ENCODE assay signal across 23 mouse cellular contexts in genomic region chr13:43847186-43847585, GRCm38 (mm10).
"Had no signal": no experiment of that assay in that cellular context is flagged by ENCODE, and none has a peak within 500 bp of the region (broad histone marks: within the 10 kb centered on the region; RNA-seq: fewer than 3 reads in every experiment).

No protein-coding gene starts in this region.

- H3K4me3 ChIP-seq: hindbrain, embryonic 10.5 days; hindbrain, embryonic 12.5 days; intestine, embryonic 15.5 days; kidney, embryonic 15.5 days; limb, embryonic 13.5 days; limb, embryonic 15.5 days; liver, embryonic 12.5 days had no signal

- ATAC-seq: forebrain, embryonic 16.5 days; inflammation-experienced regulatory T-cells, adult 6 months; intestine, embryonic 15.5 days; liver, embryonic 12.5 days had no signal

- DNase-seq: gastrocnemius, postnatal 14 days; heart, postnatal 36 days; kidney, adult 11 months; kidney, adult 2 months; kidney, adult 9 months; kidney, postnatal 14 days; kidney, postnatal 36 days; layer of hippocampus, adult 9-11 months; layer of hippocampus, postnatal 36 days; left cerebral cortex, postnatal 4 days had no signal

- H3K4me2 ChIP-seq: heart, embryonic 11.5 days; hindbrain, embryonic 12.5 days; hindbrain, embryonic 14.5 days; intestine, embryonic 15.5 days; kidney, embryonic 15.5 days; limb, embryonic 13.5 days; limb, embryonic 15.5 days; liver, embryonic 12.5 days had no signal

- H3K9me3 ChIP-seq: hindbrain, embryonic 10.5 days; hindbrain, embryonic 12.5 days; intestine, embryonic 15.5 days; kidney, embryonic 15.5 days; limb, embryonic 13.5 days; limb, embryonic 15.5 days; liver, embryonic 12.5 days had no signal

- H3K27ac ChIP-seq: hindbrain, embryonic 10.5 days; hindbrain, embryonic 12.5 days; hindbrain, embryonic 14.5 days; intestine, embryonic 15.5 days; kidney, embryonic 15.5 days; kidney, postnatal 0 days; limb, embryonic 13.5 days; limb, embryonic 15.5 days; liver, embryonic 12.5 days; liver, embryonic 14.5 days had no signal

- H3K4me1 ChIP-seq: intestine, embryonic 15.5 days; liver, embryonic 12.5 days had no signal

- H3K9ac ChIP-seq: hindbrain, embryonic 12.5 days; hindbrain, embryonic 14.5 days; intestine, embryonic 15.5 days; kidney, embryonic 15.5 days; limb, embryonic 13.5 days; limb, embryonic 15.5 days; liver, embryonic 12.5 days; liver, embryonic 14.5 days had no signal

- H3K27me3 ChIP-seq: hindbrain, embryonic 12.5 days; intestine, embryonic 15.5 days; kidney, embryonic 15.5 days; limb, embryonic 15.5 days had no signal

- H3K36me3 ChIP-seq: hindbrain, embryonic 10.5 days; hindbrain, embryonic 12.5 days; intestine, embryonic 15.5 days; kidney, embryonic 15.5 days; limb, embryonic 13.5 days; limb, embryonic 15.5 days; liver, embryonic 12.5 days had no signal
